Mouse (Mus musculus) kidney, adult 2 months (tissue): ENCODE results near the gene Emp1. TPM values are rescaled to one million over a fixed set of nuclear protein-coding genes. Genes with fewer than 3 reads are reported as not detected.

Source experiments
- DNase-seq: peaks from one replicate; pipeline ENCODE4 v3.0.0; 2021
- H3K27ac ChIP-seq: fragments of 200-500 bp; 2 replicates; pipeline ENCODE4 v1.5.1; 2012; ENCODE audit warnings: low read depth, low read length, control low read depth, inconsistent platforms; ENCODE audit not compliant: insufficient read depth
- H3K27me3 ChIP-seq: fragments of 200-500 bp; replicated peaks from 2 replicates; pipeline ENCODE4 v1.6.1; 2012; ENCODE audit warnings: mild to moderate bottlenecking, moderate library complexity, low read length, inconsistent platforms; ENCODE audit not compliant: control insufficient read depth, insufficient read depth
- H3K36me3 ChIP-seq: fragments of 200-500 bp; 2 replicates; pipeline ENCODE4 v1.6.1; 2012; ENCODE audit warnings: mild to moderate bottlenecking, moderate library complexity, low read length, inconsistent platforms; ENCODE audit not compliant: control insufficient read depth, insufficient read depth
- H3K4me1 ChIP-seq: fragments of 200-500 bp; 2 replicates; pipeline ENCODE4 v1.6.1; 2011; ENCODE audit warnings: low read length; ENCODE audit not compliant: control insufficient read depth, insufficient read depth
- H3K4me3 ChIP-seq: fragments of 200-500 bp; 2 replicates; pipeline ENCODE4 v1.5.1; 2011; ENCODE audit warnings: mild to moderate bottlenecking, low read depth, low read length, control low read depth; ENCODE audit not compliant: insufficient read depth
- CTCF ChIP-seq: fragments of 200-500 bp; conservative IDR thresholded peaks from 2 replicates; pipeline ENCODE4 v1.5.1; 2011; ENCODE audit warnings: low read depth, mild to moderate bottlenecking, control low read depth, low read length, moderate library complexity, mixed read lengths; ENCODE audit not compliant: insufficient read depth, insufficient read length
- POLR2A ChIP-seq: fragments of 200-500 bp; IDR thresholded peaks from one replicate; pipeline ENCODE4 v1.6.1; 2011; ENCODE audit warnings: low read depth, low read length, control low read depth
- WGBS: fragments of 180-500 bp; shearing (Covaris S2); methylation state at CpG from one replicate; pipeline ENCODE4 v1.1.7; 2018; 5-methylcytosine and 5-hydroxymethylcytosine counted together
- polyA plus RNA-seq: library from polyadenylated mRNA; depleted of rRNA; stranded (reverse); fragments of >200 nt; gene quantifications from 2 replicates; pipeline ENCODE4 v1.2.3, GENCODE M21; 2012; rRNA removed

Emp1 gene
- polyA plus RNA-seq, 1 experiment, result 56.0 TPM

- WGBS, result 74% methylated on average over 6 of the region's 6 CpGs
- TF ChIP-seq POLR2A (no peak), CTCF (no peak)
- DNase-seq, result no peak
These were observed 50.3 kb downstream of the Emp1 start for GRCm38 (mm10) chr6:135412649-135413048.

DNA sequence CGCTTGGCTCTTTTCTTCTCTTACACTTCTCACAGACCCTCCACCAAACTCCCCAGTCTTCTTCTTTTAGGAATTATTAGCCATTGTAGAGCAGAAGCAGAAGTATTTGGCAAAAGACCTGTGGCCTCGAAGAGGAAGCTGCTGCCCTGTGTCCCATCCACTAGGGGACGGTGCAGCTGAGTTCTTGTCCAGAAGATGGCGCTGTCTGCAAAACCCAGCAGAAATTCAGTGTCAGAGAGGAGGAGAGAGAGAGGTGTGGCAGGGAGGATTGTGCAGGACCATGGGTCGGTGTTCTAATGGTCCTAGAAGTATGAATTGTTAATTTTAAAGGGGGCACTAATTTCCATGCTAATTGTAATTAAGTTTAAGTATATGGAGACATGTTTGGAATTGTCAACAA lies 55.1 kb downstream of the Emp1 start:
- H3K36me3 ChIP-seq, result no peaks in the 10 kb centered on the region
- no peaks in the 10 kb centered on the region for H3K4me1 ChIP-seq
- TF ChIP-seq POLR2A, result no peak
- peak; percentile 82 for TF ChIP-seq CTCF
- peak; percentile 48 for DNase-seq
- H3K4me3 ChIP-seq, result no peak overlapping the region
- WGBS, result 26% methylated on average over 5 of the region's 5 CpGs
- H3K27me3 ChIP-seq, result no peaks in the 10 kb centered on the region
- H3K27ac ChIP-seq, result no peak overlapping the region

More at GRCm38 (mm10) chr6:135412649-135413048, 50.3 kb downstream of the Emp1 start:
- Histone ChIP-seq H3K27ac (no peak overlapping the region), H3K27me3 (no peaks in the 10 kb centered on the region), H3K36me3 (no peaks in the 10 kb centered on the region), H3K4me3 (no peak overlapping the region), H3K4me1 (no peaks in the 10 kb centered on the region)

GRCm38 (mm10) chr6:135418223-135418824 lies 56.0 kb downstream of the Emp1 start:
- no peak for DNase-seq
- 68% methylated on average over 8 of the region's 8 CpGs for WGBS
- H3K4me1 ChIP-seq, result no peaks in the 10 kb centered on the region

GRCm38 (mm10) chr6:135428246-135428645 lies 65.9 kb downstream of the Emp1 start:
- 78% methylated on average over 2 of the region's 2 CpGs for WGBS
- no peaks in the 10 kb centered on the region for H3K4me1 ChIP-seq
- DNase-seq, result no peak
- TF ChIP-seq POLR2A (no peak), CTCF (no peak)
- H3K4me3 ChIP-seq, result no peak overlapping the region
- H3K36me3 ChIP-seq, result no peaks in the 10 kb centered on the region
- no peaks in the 10 kb centered on the region for H3K27me3 ChIP-seq
- no peak overlapping the region for H3K27ac ChIP-seq

More at GRCm38 (mm10) chr6:135418223-135418824, 56.0 kb downstream of the Emp1 start:
- no peaks in the 10 kb centered on the region for H3K36me3 ChIP-seq
- H3K27ac ChIP-seq, result no peak overlapping the region
- TF ChIP-seq POLR2A, result no peak
- TF ChIP-seq CTCF, result no peak
- H3K4me3 ChIP-seq, result no peak overlapping the region
- no peaks in the 10 kb centered on the region for H3K27me3 ChIP-seq

DNA sequence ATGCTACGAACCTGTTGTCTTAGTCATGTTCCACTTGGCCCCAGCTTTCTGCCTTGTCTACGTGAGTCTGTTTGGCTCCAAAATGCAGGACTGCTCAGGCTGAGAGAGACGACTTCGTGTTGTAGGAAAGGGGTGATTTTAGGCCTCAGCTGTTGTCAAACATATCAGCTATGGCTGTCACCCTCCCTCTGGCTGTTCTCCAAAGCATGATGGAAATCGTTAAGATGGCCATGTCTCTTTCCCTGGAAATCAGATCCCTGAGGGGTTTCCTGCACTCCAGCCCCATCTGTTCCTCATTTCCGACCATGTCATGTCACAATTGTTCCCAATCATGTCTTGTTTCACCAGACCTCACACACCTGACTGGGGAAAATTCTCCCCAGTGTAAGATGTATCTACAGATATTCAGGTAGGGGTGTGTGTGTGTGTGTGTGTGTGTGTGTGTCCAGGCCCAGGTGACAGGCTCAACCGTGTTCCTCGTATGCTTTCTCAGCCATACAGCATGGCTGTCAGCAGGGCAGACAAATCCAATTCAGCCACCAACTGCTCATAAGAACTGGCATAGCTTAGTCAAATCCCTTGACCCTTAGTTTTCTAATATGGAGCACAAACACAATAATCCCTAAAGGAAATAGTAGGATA lies 67.0 kb downstream of the Emp1 start:
- 71% methylated on average over 8 of the region's 8 CpGs for WGBS
- no peak overlapping the region for H3K27ac ChIP-seq
- TF ChIP-seq CTCF (no peak), POLR2A (no peak)
- no peak overlapping the region for H3K4me3 ChIP-seq
- no peaks in the 10 kb centered on the region for H3K4me1 ChIP-seq
- no peaks in the 10 kb centered on the region for H3K27me3 ChIP-seq
- no peak for DNase-seq
- H3K36me3 ChIP-seq, result no peaks in the 10 kb centered on the region

DNA sequence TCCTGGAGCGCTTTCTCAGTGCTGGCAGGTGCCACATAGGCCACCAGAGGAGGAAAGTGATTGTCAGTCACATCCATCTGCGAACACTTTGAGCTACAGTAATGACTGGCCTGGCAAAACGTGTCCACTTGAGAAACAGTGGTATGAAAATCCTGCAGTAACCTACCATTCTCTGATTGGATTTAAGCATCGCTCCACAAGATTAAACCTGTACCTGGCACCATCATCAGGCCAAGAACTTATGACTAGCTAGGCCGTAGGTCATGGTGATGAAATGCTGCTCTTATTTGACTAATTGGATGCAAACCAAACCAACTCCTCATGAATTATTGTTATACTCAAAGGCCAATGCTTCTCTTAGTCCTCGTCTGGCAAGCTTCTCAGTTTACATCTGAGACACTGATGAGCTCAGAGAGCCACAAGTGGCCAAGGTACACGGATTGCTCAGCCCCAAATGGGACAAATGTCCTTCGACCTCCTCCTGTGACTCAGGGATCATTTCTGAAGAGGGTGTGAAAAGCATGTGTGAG lies 68.2 kb downstream of the Emp1 start:
- DNase-seq, result no peak
- WGBS, result 84% methylated on average over 8 of the region's 8 CpGs
- Histone ChIP-seq H3K4me1 (no peaks in the 10 kb centered on the region), H3K36me3 (no peaks in the 10 kb centered on the region), H3K27me3 (no peaks in the 10 kb centered on the region), H3K27ac (no peak overlapping the region), H3K4me3 (no peak overlapping the region)
- TF ChIP-seq POLR2A (no peak), CTCF (no peak)

Other genes starting within 250 kb of the Emp1 start
- 0.09 and 0.19 TPM in 2 replicates for gene Gprc5d, start 244.3 kb upstream of the Emp1 start, polyA plus RNA-seq
- 14.2 and 15.6 TPM in 2 replicates for gene Fam234b, start 164.6 kb upstream of the Emp1 start, polyA plus RNA-seq
- 71.1 and 82.9 TPM in 2 replicates for gene Hebp1, start 164.5 kb upstream of the Emp1 start, polyA plus RNA-seq
- 0.55 and 1.4 TPM in 2 replicates for gene Gsg1, start 108.2 kb upstream of the Emp1 start, polyA plus RNA-seq
- 0.16 TPM in 1 of 2 replicates, not detected in the other for gene Pbp2, start 52.1 kb upstream of the Emp1 start, polyA plus RNA-seq